8 mouse cellular contexts compared by ENCODE assay signal in the genomic region with DNA sequence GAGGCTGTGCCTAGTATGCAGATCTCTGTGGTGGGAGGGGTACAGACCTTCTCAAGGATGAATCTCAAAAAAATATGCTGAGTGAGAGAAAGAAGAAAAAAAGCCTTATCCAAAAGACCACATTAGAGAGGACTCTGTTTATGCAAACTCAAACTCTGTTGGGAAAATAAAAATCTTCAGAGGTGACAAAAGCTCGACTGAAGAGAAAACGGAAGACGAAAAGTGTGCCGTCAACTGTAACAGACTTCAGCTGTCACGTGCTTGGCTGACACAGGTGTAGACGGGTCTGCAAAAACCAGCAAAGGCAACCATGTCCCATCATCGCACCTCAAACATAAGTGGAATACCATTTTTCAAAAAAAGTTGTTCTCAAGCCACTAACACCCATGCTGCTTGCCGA. TPM values are rescaled to one million over a fixed set of nuclear protein-coding genes. Genes with fewer than 3 reads are reported as not detected.
DNase-seq lines count a peak whose midpoint lies in the region; ATAC-seq and TF ChIP-seq lines count a peak whose summit lies in the region.

No protein-coding gene starts in this region.

- H3K4me3 ChIP-seq in kidney, postnatal 0 days (replicated peaks; ENCODE audit: low read depth, low read length): peak overlapping the region; percentile 100
- peak overlapping the region; percentile 90 for H3K4me3 ChIP-seq in embryonic facial prominence, embryonic 12.5 days
- H3K4me3 ChIP-seq in intestine, postnatal 0 days (ENCODE audit: low read depth, low read length): peak overlapping the region; percentile 96

- no peak for DNase-seq in kidney, postnatal 0 days (ENCODE audit: low spot score)
- no peak for DNase-seq in kidney, postnatal 4 days
- DNase-seq in splenic B cell, adult 2 months (ENCODE audit: low read depth, low spot score): peak; percentile 79
- no peak for DNase-seq in left cerebral cortex, postnatal 10 days (ENCODE audit: extremely low spot score in 1 of 2, low spot score in 2 of 2)
- DNase-seq in right cerebral cortex, postnatal 36 days (ENCODE audit: low spot score in 2 of 2): no peak
- no peak for DNase-seq in adrenal gland, adult 18-20 months (ENCODE audit: low spot score in 2 of 2)

- H3K27me3 ChIP-seq in kidney, postnatal 0 days (ENCODE audit: insufficient read depth, low read length): no peaks in the 10 kb centered on the region
- no peaks in the 10 kb centered on the region for H3K27me3 ChIP-seq in embryonic facial prominence, embryonic 12.5 days
- H3K27me3 ChIP-seq in intestine, postnatal 0 days (replicated peaks; ENCODE audit: control insufficient read depth, insufficient read depth, low read length): no peaks in the 10 kb centered on the region
- H3K27me3 ChIP-seq in splenic B cell, adult 2 months (ENCODE audit: control insufficient read depth, insufficient read depth, low read length, poor library complexity, severe bottlenecking): no peaks in the 10 kb centered on the region

- no peaks in the 10 kb centered on the region for H3K9me3 ChIP-seq in kidney, postnatal 0 days (replicated peaks; ENCODE audit: low read length)
- H3K9me3 ChIP-seq in embryonic facial prominence, embryonic 12.5 days: no peaks in the 10 kb centered on the region
- H3K9me3 ChIP-seq in intestine, postnatal 0 days (ENCODE audit: control insufficient read depth): no peaks in the 10 kb centered on the region

- peaks cover 21% of the 10 kb centered on the region for H3K4me1 ChIP-seq in kidney, postnatal 0 days (replicated peaks; ENCODE audit: insufficient read depth, low read length)
- peaks cover 22% of the 10 kb centered on the region for H3K4me1 ChIP-seq in embryonic facial prominence, embryonic 12.5 days
- H3K4me1 ChIP-seq in intestine, postnatal 0 days (replicated peaks; ENCODE audit: control insufficient read depth, insufficient read depth, low read length): no peaks in the 10 kb centered on the region

- ATAC-seq in kidney, postnatal 0 days (replicated peaks; ENCODE audit: low FRiP score, low read depth): no peak
- no peak for ATAC-seq in embryonic facial prominence, embryonic 12.5 days (ENCODE audit: insufficient number of reproducible peaks, insufficient read depth, low FRiP score, low TSS enrichment)
- no peak for ATAC-seq in intestine, postnatal 0 days

- H3K4me2 ChIP-seq in kidney, postnatal 0 days (ENCODE audit: low read length): peak overlapping the region; percentile 88
- peak overlapping the region; percentile 75 for H3K4me2 ChIP-seq in embryonic facial prominence, embryonic 12.5 days (replicated peaks)
- peak overlapping the region; percentile 69 for H3K4me2 ChIP-seq in intestine, postnatal 0 days (replicated peaks; ENCODE audit: low read depth)

- 36% methylated on average over 8 of the region's 8 CpGs for WGBS in kidney, postnatal 0 days
- 67% methylated on average over 8 of the region's 8 CpGs for WGBS in embryonic facial prominence, embryonic 12.5 days
- WGBS in intestine, postnatal 0 days: 27% methylated on average over 8 of the region's 8 CpGs

- no peak overlapping the region for H3K27ac ChIP-seq in kidney, postnatal 0 days
- H3K27ac ChIP-seq in embryonic facial prominence, embryonic 12.5 days: no peak overlapping the region
- H3K27ac ChIP-seq in intestine, postnatal 0 days (ENCODE audit: low read depth, low read length): 0 out of 2 replicates have a peak overlapping the region, but pooled peaks have one; percentile 97

- no peak for TF ChIP-seq CTCF in kidney, postnatal 0 days (IDR thresholded peaks at IDR 0.05; ENCODE audit: low read depth)
- TF ChIP-seq CTCF in intestine, postnatal 0 days (IDR thresholded peaks at IDR 0.05; ENCODE audit: low read depth): no peak

- no peaks in the 10 kb centered on the region for H3K36me3 ChIP-seq in kidney, postnatal 0 days (ENCODE audit: insufficient read depth, low read length)
- H3K36me3 ChIP-seq in embryonic facial prominence, embryonic 12.5 days: no peaks in the 10 kb centered on the region
- no peaks in the 10 kb centered on the region for H3K36me3 ChIP-seq in intestine, postnatal 0 days (ENCODE audit: control insufficient read depth, insufficient read depth)
- no peaks in the 10 kb centered on the region for H3K36me3 ChIP-seq in splenic B cell, adult 2 months (ENCODE audit: control insufficient read depth, insufficient read depth, low read length, poor library complexity, severe bottlenecking)

- intact Hi-C loops in left cerebral cortex, postnatal 10 days (cut with DNase I): no loop called here

- H3K9ac ChIP-seq in kidney, postnatal 0 days (ENCODE audit: low read depth, low read length): peak overlapping the region; percentile 10; the same call in 1 of the 2 replicates
- 0 out of 2 replicates have a peak overlapping the region, but pooled peaks have one; percentile 98 for H3K9ac ChIP-seq in embryonic facial prominence, embryonic 12.5 days
- no peak overlapping the region for H3K9ac ChIP-seq in intestine, postnatal 0 days (ENCODE audit: low read depth, low read length)

RNA-seq across cellular contexts. Expression of a gene that starts 1.7 kb away (rescaled TPM):
- 80.6 and 82.1 TPM in 2 replicates for polyA plus RNA-seq in kidney, postnatal 0 days (2015; fragmentation: Nextera tagmentation; extraction: Ambion mirVana)
- 129 and 132 TPM in 2 replicates for polyA plus RNA-seq in embryonic facial prominence, embryonic 12.5 days (2016; fragmentation: Nextera tagmentation; extraction: Ambion mirVana)
- 59.5 and 61.3 TPM in 2 replicates for polyA plus RNA-seq in intestine, postnatal 0 days (2015; fragmentation: Nextera tagmentation; extraction: Ambion mirVana)
- total RNA-seq in left cerebral cortex, postnatal 10 days (2021): 100 to 1,000 TPM; 128 to 135 TPM
- total RNA-seq in adrenal gland, adult 18-20 months (2021): 100 to 1,000 TPM; 151 to 156 TPM

RNA-seq across cellular contexts. Expression of a gene that starts 56.4 kb away (rescaled TPM):
- polyA plus RNA-seq in kidney, postnatal 0 days (2015; fragmentation: Nextera tagmentation; extraction: Ambion mirVana): 48.5 and 48.7 TPM in 2 replicates
- polyA plus RNA-seq in embryonic facial prominence, embryonic 12.5 days (2016; fragmentation: Nextera tagmentation; extraction: Ambion mirVana): 45.1 and 46.3 TPM in 2 replicates
- 79.0 and 88.7 TPM in 2 replicates for polyA plus RNA-seq in intestine, postnatal 0 days (2015; fragmentation: Nextera tagmentation; extraction: Ambion mirVana)
- 10 to 100 TPM; 22.3 to 25.1 TPM for total RNA-seq in left cerebral cortex, postnatal 10 days (2021)
- 10 to 100 TPM; 59.7 to 65.5 TPM for total RNA-seq in adrenal gland, adult 18-20 months (2021)
